Comparison of ENCODE assay signal across 13 mouse cellular contexts in the genomic region with DNA sequence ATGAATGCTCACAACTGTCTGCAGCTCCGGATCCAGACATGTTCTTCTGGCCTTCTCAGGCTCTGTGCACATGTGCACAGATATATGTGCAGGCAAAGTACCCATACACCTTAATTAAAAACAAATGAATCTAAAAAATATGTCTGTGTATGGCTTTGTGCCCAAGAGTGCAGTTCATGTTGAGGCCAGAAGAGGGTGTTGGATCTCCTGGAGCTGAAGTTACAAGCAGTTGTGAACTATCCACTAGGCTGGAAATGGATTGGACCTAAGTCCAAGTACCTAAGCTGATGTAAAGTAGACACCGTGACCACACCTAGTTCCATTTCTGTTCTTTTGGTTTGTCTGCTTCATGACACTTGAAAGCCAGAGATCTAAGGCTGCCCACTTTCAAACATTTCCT. TPM values are rescaled to one million over a fixed set of nuclear protein-coding genes. Genes with fewer than 3 reads are reported as not detected.
DNase-seq lines count a peak whose midpoint lies in the region; ATAC-seq and TF ChIP-seq lines count a peak whose summit lies in the region.
"Had no signal": no experiment of that assay in that cellular context is flagged by ENCODE, and none has a peak within 500 bp of the region (broad histone marks: within the 10 kb centered on the region; RNA-seq: fewer than 3 reads in every experiment).

No protein-coding gene starts in this region.

- no peak overlapping the region for H3K4me3 ChIP-seq in kidney, embryonic 14.5 days (ENCODE audit: low read length)
- H3K4me3 ChIP-seq in E14TG2a.4 (replicated peaks; ENCODE audit: low read length): no peak overlapping the region
- H3K4me3 ChIP-seq: limb, embryonic 10.5 days; midbrain, embryonic 12.5 days had no signal

- no peak for ATAC-seq in kidney, embryonic 14.5 days (ENCODE audit: low FRiP score, low TSS enrichment)
- peak; percentile 73; the same call in 1 of the 2 replicates for ATAC-seq in erythroblast, adult 5-6 weeks (replicated peaks; ENCODE audit: low FRiP score, poor library complexity, severe bottlenecking)

- DNase-seq in kidney, adult 9 months: peak; percentile 50
- DNase-seq in 416B (ENCODE audit: low read depth): peak; percentile 50
- DNase-seq in adrenal gland, adult (ENCODE audit: inconsistent age in 2 of 2, low spot score in 1 of 2): no peak
- no peak for DNase-seq in embryo, embryonic 9.5 days (ENCODE audit: extremely low spot score)
- DNase-seq: adrenal gland, postnatal 14 days; heart, postnatal 14 days; layer of hippocampus, adult 9-11 months; thymus, postnatal 4 days had no signal

- H3K9me3 ChIP-seq in kidney, embryonic 14.5 days (ENCODE audit: control insufficient read depth, low read length): no peaks in the 10 kb centered on the region
- no peaks in the 10 kb centered on the region for H3K9me3 ChIP-seq in E14TG2a.4 (ENCODE audit: low read length)
- H3K9me3 ChIP-seq: limb, embryonic 10.5 days; midbrain, embryonic 12.5 days had no signal

- no peak overlapping the region for H3K27ac ChIP-seq in kidney, embryonic 14.5 days (ENCODE audit: low read depth, low read length)
- H3K27ac ChIP-seq: limb, embryonic 10.5 days; midbrain, embryonic 12.5 days had no signal

- peak; percentile 86 for TF ChIP-seq CTCF in E14TG2a.4 (conservative IDR thresholded peaks at IDR 0.05; ENCODE audit: low read length)

- no peaks in the 10 kb centered on the region for H3K4me1 ChIP-seq in kidney, embryonic 14.5 days (ENCODE audit: control insufficient read depth, insufficient read depth, low read length)
- no peaks in the 10 kb centered on the region for H3K4me1 ChIP-seq in E14TG2a.4 (replicated peaks; ENCODE audit: low read depth, low read length)
- H3K4me1 ChIP-seq: limb, embryonic 10.5 days; midbrain, embryonic 12.5 days had no signal

- H3K4me2 ChIP-seq in kidney, embryonic 14.5 days (replicated peaks; ENCODE audit: low read depth, low read length): no peak overlapping the region
- H3K4me2 ChIP-seq: midbrain, embryonic 12.5 days had no signal

- no peak overlapping the region for H3K9ac ChIP-seq in kidney, embryonic 14.5 days (ENCODE audit: low read depth, low read length)
- H3K9ac ChIP-seq: midbrain, embryonic 12.5 days had no signal

- WGBS in kidney, embryonic 14.5 days: 81% methylated on average over 2 of the region's 2 CpGs

- H3K36me3 ChIP-seq in kidney, embryonic 14.5 days (ENCODE audit: control insufficient read depth, insufficient read depth, low read length): no peaks in the 10 kb centered on the region
- no peaks in the 10 kb centered on the region for H3K36me3 ChIP-seq in E14TG2a.4 (ENCODE audit: insufficient read depth, low read length)
- H3K36me3 ChIP-seq: limb, embryonic 10.5 days; midbrain, embryonic 12.5 days had no signal

- no peaks in the 10 kb centered on the region for H3K27me3 ChIP-seq in kidney, embryonic 14.5 days (ENCODE audit: control insufficient read depth, insufficient read depth, low read length)
- 0 out of 2 replicates have a peak, but pooled peaks cover 2% of the 10 kb centered on the region for H3K27me3 ChIP-seq in E14TG2a.4 (ENCODE audit: insufficient read depth, low read length)
- H3K27me3 ChIP-seq: midbrain, embryonic 12.5 days had no signal

RNA-seq across cellular contexts. Expression of a gene that starts 9.3 kb away (rescaled TPM):
- 2.5 TPM in 2 replicates for polyA plus RNA-seq in kidney, embryonic 14.5 days (2014; fragmentation: Nextera tagmentation; extraction: Ambion mirVana)
- 0.63 TPM in 1 of 2 replicates, not detected in the other for total RNA-seq in erythroblast, adult 5-6 weeks (2015; ENCODE audit: low replicate concordance)
- 0.51 and 0.56 TPM in 2 replicates for total RNA-seq in erythroblast, adult 5-6 weeks (2017; ENCODE audit: low replicate concordance)

RNA-seq across cellular contexts. Expression of a gene that starts 9.5 kb away (rescaled TPM):
- polyA plus RNA-seq in kidney, embryonic 14.5 days (2014; fragmentation: Nextera tagmentation; extraction: Ambion mirVana): 25.4 and 30.4 TPM in 2 replicates
- total RNA-seq in erythroblast, adult 5-6 weeks (2015; ENCODE audit: low replicate concordance): 3.3 and 6.5 TPM in 2 replicates
- 7.0 and 8.4 TPM in 2 replicates for total RNA-seq in erythroblast, adult 5-6 weeks (2017; ENCODE audit: low replicate concordance)

RNA-seq across cellular contexts. Expression of a gene that starts 32.5 kb away (rescaled TPM):
- polyA plus RNA-seq in kidney, embryonic 14.5 days (2014; fragmentation: Nextera tagmentation; extraction: Ambion mirVana): 111 and 125 TPM in 2 replicates
- 23.2 and 40.9 TPM in 2 replicates for total RNA-seq in erythroblast, adult 5-6 weeks (2015; ENCODE audit: low replicate concordance)
- 24.1 and 30.1 TPM in 2 replicates for total RNA-seq in erythroblast, adult 5-6 weeks (2017; ENCODE audit: low replicate concordance)

Comparison
In these comparisons a context has a peak if more than half of its experiments do, and no peak if none do; other contexts are left out.
1. DNase-seq: peak in kidney, adult 9 months (single experiment) and 416B (single experiment); none in adrenal gland, adult (0 of 2) and embryo, embryonic 9.5 days (single experiment).